Mouse (Mus musculus) T-helper 1 cell (primary cell): ENCODE measurements at regions not wholly inside any gene's neighbourhood (a gene's known extent, or its start where the extent isn't known, plus 50 kb on each side); places are given as distances from the start of the nearest gene placed in this dataset.

Source experiments
- in situ Hi-C: fragments of 300-600 bp; cut with MboI, MseI; formaldehyde crosslinking; loops from one replicate; pipeline ENCODE4 v1.15.1; 2025; ENCODE audit warnings: high pct_unique_total_duplicates

DNA sequence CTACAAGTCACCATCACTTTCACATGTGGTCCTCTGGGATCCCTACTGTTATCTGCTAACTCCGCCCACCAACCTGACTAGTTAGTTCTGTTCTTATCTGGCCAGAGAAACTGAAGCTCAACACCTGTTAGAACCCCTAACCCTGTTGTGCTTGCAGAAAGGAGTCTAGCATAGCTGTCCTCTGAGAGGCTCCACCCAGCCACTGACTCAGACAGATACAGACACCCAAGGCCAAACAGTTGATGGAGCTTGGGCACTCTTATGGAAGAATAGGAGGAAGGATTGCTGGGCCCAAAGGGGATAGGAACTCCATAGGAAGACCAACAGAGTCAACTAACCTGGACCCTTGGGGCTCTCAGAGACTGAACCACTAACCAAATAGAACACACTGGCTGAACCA, 55.2 kb upstream of the A230072I06Rik start:
- in situ Hi-C loops = no loop called here
